Mouse (Mus musculus) forebrain, postnatal 0 days (tissue): Measurements from ENCODE around the gene Gm10135. TPM values are rescaled to one million over a fixed set of nuclear protein-coding genes. Genes with fewer than 3 reads are reported as not detected.
"Not testable (repeated sequence)": the region's sequence is repeated elsewhere in the genome, so short reads cannot be mapped to it uniquely, and the experiment has no call there.

Source experiments
- ATAC-seq: fragments of 200-750 bp; cut with Nextera tagmentation; 2 replicates; pipeline ENCODE4 v1.8.0; 2017; ENCODE audit warnings: mild to moderate bottlenecking, moderate library complexity
- DNase-seq: peaks from one replicate; pipeline ENCODE4 v3.0.0-alpha.2; 2015
- H3K27ac ChIP-seq: fragments of 300-500 bp; sonication (generic); 2 replicates; pipeline ENCODE4 v1.5.1; 2014; ENCODE audit warnings: low read depth, mild to moderate bottlenecking, antibody characterized with exemption, low read length, moderate library complexity, mixed read lengths
- H3K27me3 ChIP-seq: fragments of 300-500 bp; sonication (generic); 2 replicates; pipeline ENCODE4 v1.6.1; 2014; ENCODE audit warnings: mild to moderate bottlenecking, low read length, mixed read lengths; ENCODE audit not compliant: insufficient read depth
- H3K36me3 ChIP-seq: fragments of 300-500 bp; sonication (generic); 2 replicates; pipeline ENCODE4 v1.6.1; 2014; ENCODE audit warnings: mild to moderate bottlenecking, moderate library complexity; ENCODE audit not compliant: insufficient read depth
- H3K4me1 ChIP-seq: fragments of 300-500 bp; sonication (generic); 2 replicates; pipeline ENCODE4 v1.6.1; 2014; ENCODE audit warnings: antibody characterized with exemption; ENCODE audit not compliant: insufficient read depth
- H3K4me2 ChIP-seq: fragments of 300-500 bp; sonication (generic); 2 replicates; pipeline ENCODE4 v1.6.1; 2014; ENCODE audit warnings: low read depth, mild to moderate bottlenecking, moderate library complexity
- H3K4me3 ChIP-seq: fragments of 300-500 bp; sonication (generic); 2 replicates; pipeline ENCODE4 v1.5.1; 2014; ENCODE audit warnings: low read depth, low read length, mixed read lengths
- H3K9ac ChIP-seq: fragments of 300-500 bp; sonication (generic); 2 replicates; pipeline ENCODE4 v1.6.1; 2014; ENCODE audit warnings: mild to moderate bottlenecking
- H3K9me3 ChIP-seq: fragments of 300-500 bp; sonication (generic); 2 replicates; pipeline ENCODE4 v1.6.1; 2016; ENCODE audit warnings: low read length
- CTCF ChIP-seq: sonication (generic); IDR thresholded peaks from 2 replicates; pipeline ENCODE4 v1.5.1; 2016; ENCODE audit warnings: antibody characterized with exemption, control low read depth, low read depth
- WGBS: fragments of 180-500 bp; shearing (Covaris S2); extraction: QIAGEN DNeasy Blood & Tissue Kit; methylation state at CpG from one replicate; pipeline ENCODE4 v1.1.7; 2014; 5-methylcytosine and 5-hydroxymethylcytosine counted together
- polyA plus RNA-seq: library from polyadenylated mRNA; unstranded; fragments of >200 nt; fragmentation: Nextera tagmentation; extraction: Ambion mirVana; gene quantifications from 2 replicates; pipeline ENCODE4 v1.2.1, GENCODE M21; 2015
- total RNA-seq: library from RNA; depleted of rRNA; stranded (reverse); fragments of >200 nt; gene quantifications from 2 replicates; pipeline ENCODE4 v1.2.3, GENCODE M21; 2014

The Gm10135 gene
- total and polyA plus RNA-seq, 2 experiments from 2014 or later, result not detected

DNA sequence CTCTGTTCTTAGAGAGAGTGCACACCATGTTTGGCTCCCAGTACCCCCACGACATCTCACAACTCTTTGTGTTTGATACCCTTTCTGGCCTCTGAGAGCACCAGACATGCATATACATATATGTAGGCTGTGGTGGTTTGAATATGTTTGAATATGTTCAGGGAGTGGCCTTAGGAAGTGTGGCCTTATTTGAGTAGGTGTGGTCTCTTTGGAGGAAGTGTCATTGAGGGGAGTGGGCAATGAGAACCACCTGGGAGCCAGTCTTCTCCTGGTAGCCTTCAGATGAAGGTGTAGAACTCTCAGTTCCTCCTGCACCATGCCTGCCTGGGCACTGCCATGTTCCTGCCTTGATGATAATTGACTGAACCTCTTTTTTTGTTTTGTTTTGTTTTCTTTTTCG is 35.2 kb downstream of the Gm10135 start:
- no peaks in the 10 kb centered on the region for H3K4me1 ChIP-seq
- no peak for TF ChIP-seq CTCF
- no peaks in the 10 kb centered on the region for H3K36me3 ChIP-seq
- no peak overlapping the region for H3K4me3 ChIP-seq
- no peak overlapping the region for H3K9ac ChIP-seq
- H3K27me3 ChIP-seq, result no peaks in the 10 kb centered on the region
- WGBS, result 97% methylated on average over 2 of the region's 2 CpGs
- H3K9me3 ChIP-seq, result no peaks in the 10 kb centered on the region
- H3K4me2 ChIP-seq, result no peak overlapping the region
- no peak for ATAC-seq
- no peak overlapping the region for H3K27ac ChIP-seq
- DNase-seq, result no peak

DNA sequence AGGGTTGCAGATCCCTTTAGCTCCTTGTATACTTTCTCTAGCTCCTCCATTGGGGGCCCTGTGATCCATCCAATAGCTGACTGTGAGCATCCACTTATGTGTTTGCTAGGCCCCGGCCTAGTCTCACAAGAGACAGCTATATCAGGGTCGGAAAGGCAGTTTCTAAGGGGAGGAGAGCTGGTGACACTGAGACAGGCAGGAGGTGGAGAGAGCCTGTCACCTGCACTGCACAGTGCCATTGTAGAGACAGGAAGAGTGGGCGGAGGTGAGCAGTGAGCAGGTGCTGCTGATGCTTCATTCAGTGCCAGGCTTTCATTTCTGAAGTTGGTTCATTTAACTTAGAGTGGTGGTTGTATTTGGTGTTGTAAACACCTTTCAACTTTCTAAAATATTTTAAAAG is 36.1 kb downstream of the Gm10135 start:
- H3K27me3 ChIP-seq, H3K4me2 ChIP-seq, DNase-seq, H3K4me1 ChIP-seq, ATAC-seq, H3K9me3 ChIP-seq, H3K27ac ChIP-seq, H3K4me3 ChIP-seq, H3K9ac ChIP-seq, H3K36me3 ChIP-seq: not testable (repeated sequence)
- WGBS, result 94% methylated on average over 3 of the region's 3 CpGs

DNA sequence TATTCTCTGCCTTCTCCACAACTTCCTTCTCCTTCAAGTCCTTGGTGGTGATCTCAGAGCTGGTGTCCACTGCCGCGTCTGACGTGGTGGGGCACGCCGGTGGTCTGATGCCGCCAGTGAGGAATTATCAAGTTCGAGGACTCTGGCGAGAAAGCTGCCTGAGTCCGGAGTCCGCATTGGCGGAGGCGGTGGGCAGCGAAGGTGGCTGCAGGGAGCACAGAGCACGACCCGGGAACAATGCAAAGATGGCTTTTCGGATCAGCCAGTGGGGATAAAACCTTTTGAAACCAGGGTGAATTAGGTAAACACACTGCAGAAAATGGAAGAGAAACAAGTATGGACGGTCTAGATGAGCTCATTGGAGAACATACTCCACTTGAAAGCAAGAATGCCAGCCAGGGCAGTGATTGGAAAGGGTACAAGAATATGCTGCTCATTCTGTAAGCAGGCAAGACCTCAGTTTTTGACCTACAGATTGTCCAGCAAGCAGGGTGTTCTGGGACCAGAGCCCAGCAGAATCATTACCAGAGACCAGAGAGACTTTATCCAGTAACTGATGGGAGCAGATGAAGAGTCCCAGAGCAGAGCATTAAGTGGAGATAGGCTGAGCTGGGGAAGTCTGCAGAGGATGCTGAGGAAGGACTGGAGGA is 41.4 kb downstream of the Gm10135 start:
- no peak for DNase-seq
- H3K4me1 ChIP-seq, result no peaks in the 10 kb centered on the region
- ATAC-seq, result no peak
- no peaks in the 10 kb centered on the region for H3K27me3 ChIP-seq
- no peak overlapping the region for H3K4me2 ChIP-seq
- TF ChIP-seq CTCF, result no peak
- 95% methylated on average over 17 of the region's 17 CpGs for WGBS
- H3K36me3 ChIP-seq, result peaks cover 3% of the 10 kb centered on the region; the same call in 1 of the 2 replicates
- H3K9me3 ChIP-seq, result no peaks in the 10 kb centered on the region
- H3K4me3 ChIP-seq, result no peak overlapping the region
- H3K27ac ChIP-seq, result no peak overlapping the region
- no peak overlapping the region for H3K9ac ChIP-seq

DNA sequence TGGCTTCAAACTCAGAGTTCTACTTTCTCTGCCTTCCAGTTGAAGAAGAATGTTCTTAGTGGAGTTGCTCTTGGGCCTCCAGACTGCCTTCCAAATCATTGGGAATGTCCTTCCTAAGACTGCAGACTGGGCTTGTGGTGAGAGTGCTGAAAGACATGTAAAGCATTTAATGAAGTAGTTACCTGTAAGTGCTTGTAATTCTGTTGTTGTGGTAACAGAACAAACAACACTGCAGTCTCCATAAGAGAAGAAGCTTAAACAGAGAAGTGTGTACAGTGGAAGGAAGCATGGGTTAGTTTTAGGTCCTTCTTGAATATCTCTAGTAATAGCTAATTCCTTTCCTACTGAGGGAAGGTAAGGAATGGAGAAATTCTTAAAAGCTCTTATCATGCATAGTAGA is 47.4 kb downstream of the Gm10135 start:
- ATAC-seq, result no peak
- TF ChIP-seq CTCF, result no peak
- Histone ChIP-seq H3K4me1 (no peaks in the 10 kb centered on the region), H3K4me3 (no peak overlapping the region), H3K36me3 (no peaks in the 10 kb centered on the region), H3K4me2 (no peak overlapping the region), H3K9ac (no peak overlapping the region), H3K27ac (no peak overlapping the region), H3K9me3 (no peaks in the 10 kb centered on the region), H3K27me3 (no peaks in the 10 kb centered on the region)
- no peak for DNase-seq

DNA sequence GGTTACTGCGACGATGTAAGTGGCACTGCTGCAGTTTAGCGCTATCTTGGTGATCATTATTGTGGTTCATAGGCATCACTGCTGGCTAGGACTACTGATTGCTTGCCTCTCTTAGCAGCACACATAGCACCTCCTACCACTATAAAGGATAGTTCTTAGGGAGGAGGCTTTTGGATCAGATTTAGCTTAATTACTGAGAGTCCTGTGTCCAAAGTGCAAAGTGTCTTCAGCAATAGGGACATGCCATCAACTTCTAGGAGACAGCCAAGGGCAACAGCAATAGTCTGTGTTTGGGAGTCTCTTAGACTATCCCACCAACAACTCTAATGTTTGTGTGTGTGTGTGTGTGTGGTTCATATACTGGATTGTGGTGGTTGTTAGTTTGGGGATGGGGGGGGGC is 51.7 kb downstream of the Gm10135 start:
- no peak overlapping the region for H3K4me3 ChIP-seq
- no peaks in the 10 kb centered on the region for H3K9me3 ChIP-seq
- H3K27ac ChIP-seq, result no peak overlapping the region
- DNase-seq (no peak), ATAC-seq (no peak)
- no peaks in the 10 kb centered on the region for H3K36me3 ChIP-seq
- no peak overlapping the region for H3K9ac ChIP-seq
- no peak overlapping the region for H3K4me2 ChIP-seq
- no peaks in the 10 kb centered on the region for H3K27me3 ChIP-seq
- H3K4me1 ChIP-seq, result no peaks in the 10 kb centered on the region
- WGBS, result 97% methylated on average over 3 of the region's 3 CpGs
- no peak for TF ChIP-seq CTCF

- H3K36me3 ChIP-seq, result no peaks in the 10 kb centered on the region
- DNase-seq, result no peak
- 91% methylated on average over 8 of the region's 8 CpGs for WGBS
- no peaks in the 10 kb centered on the region for H3K27me3 ChIP-seq
- H3K27ac ChIP-seq, result no peak overlapping the region
- no peak overlapping the region for H3K4me2 ChIP-seq
- H3K4me3 ChIP-seq, result no peak overlapping the region
- H3K4me1 ChIP-seq, result peaks cover 11% of the 10 kb centered on the region
- TF ChIP-seq CTCF, result no peak
- H3K9me3 ChIP-seq, result no peaks in the 10 kb centered on the region
- H3K9ac ChIP-seq, result no peak overlapping the region
- ATAC-seq, result no peak
These were observed 53.3 kb downstream of the Gm10135 start for GRCm38 (mm10) chr5:72921171-72921570.

GRCm38 (mm10) chr5:72920416-72920815 is 54.1 kb downstream of the Gm10135 start:
- Histone ChIP-seq H3K36me3 (no peaks in the 10 kb centered on the region), H3K4me1 (peaks cover 15% of the 10 kb centered on the region), H3K9me3 (no peaks in the 10 kb centered on the region), H3K4me2 (no peak overlapping the region), H3K4me3 (no peak overlapping the region), H3K27ac (no peak overlapping the region), H3K27me3 (no peaks in the 10 kb centered on the region), H3K9ac (no peak overlapping the region)
- TF ChIP-seq CTCF, result no peak
- peak; percentile 24 for DNase-seq
- WGBS, result 54% methylated on average over 4 of the region's 4 CpGs
- no peak for ATAC-seq

GRCm38 (mm10) chr5:72916851-72917250 is 57.7 kb downstream of the Gm10135 start:
- TF ChIP-seq CTCF, result no peak
- peak overlapping the region; percentile 97; the same call in 1 of the 2 replicates for H3K9ac ChIP-seq

More at GRCm38 (mm10) chr5:72916851-72917250, 57.7 kb downstream of the Gm10135 start:
- ATAC-seq (no peak), DNase-seq (no peak)
- H3K4me3 ChIP-seq, result peak overlapping the region; percentile 87; the same call in 1 of the 2 replicates
- no peaks in the 10 kb centered on the region for H3K36me3 ChIP-seq
- H3K27me3 ChIP-seq, result no peaks in the 10 kb centered on the region
- H3K27ac ChIP-seq, result no peak overlapping the region
- H3K4me1 ChIP-seq, result peaks cover 15% of the 10 kb centered on the region
- H3K4me2 ChIP-seq, result peak overlapping the region; percentile 57
- no peaks in the 10 kb centered on the region for H3K9me3 ChIP-seq
- WGBS, result 83% methylated on average over 1 of the region's 1 CpGs
